Mouse (Mus musculus) gastrocnemius, postnatal 14 days (tissue): ENCODE data around the gene Dnajc30. TPM values are rescaled to one million over a fixed set of nuclear protein-coding genes. Genes with fewer than 3 reads are reported as not detected.

ENCODE experiments used
- DNase-seq: peaks from one replicate; pipeline ENCODE4 v3.0.0; 2021; ENCODE audit warnings: mixed read lengths
- intact Hi-C: fragments of 180-260 bp; cut with DNase I; formaldehyde crosslinking; loops from one replicate; pipeline ENCODE4 v1.15.1; 2025; ENCODE audit warnings: low total_unique reads
- total RNA-seq, 2 experiments: library from RNA; stranded (reverse); gene quantifications; 2 replicates each; pipeline ENCODE4 v1.2.3; 2021

Gene Dnajc30
- total RNA-seq, 2 experiments from 2014 or later, result 24.0 to 25.8 TPM

DNA sequence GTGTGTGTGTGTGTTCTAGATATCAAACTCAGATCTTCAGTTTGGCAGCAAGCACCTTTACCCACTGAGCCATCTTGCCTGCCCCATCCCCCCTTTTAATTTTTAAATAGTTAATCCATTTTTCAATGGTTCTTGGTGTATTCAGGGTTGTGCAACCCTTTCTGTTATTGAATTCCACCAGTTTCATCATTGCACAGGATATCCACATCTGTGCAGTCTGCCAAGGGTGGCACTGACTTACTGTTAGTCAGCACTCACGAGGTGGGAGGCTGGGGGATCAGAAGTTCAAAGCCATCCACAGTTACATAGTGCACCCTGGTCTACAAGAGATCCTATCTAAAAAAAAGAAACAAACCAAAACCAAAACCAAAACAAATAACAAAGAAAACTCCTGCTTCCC lies 37.0 kb downstream of the Dnajc30 start:
- DNase-seq, result no peak
- intact Hi-C loops, result no loop called here

DNA sequence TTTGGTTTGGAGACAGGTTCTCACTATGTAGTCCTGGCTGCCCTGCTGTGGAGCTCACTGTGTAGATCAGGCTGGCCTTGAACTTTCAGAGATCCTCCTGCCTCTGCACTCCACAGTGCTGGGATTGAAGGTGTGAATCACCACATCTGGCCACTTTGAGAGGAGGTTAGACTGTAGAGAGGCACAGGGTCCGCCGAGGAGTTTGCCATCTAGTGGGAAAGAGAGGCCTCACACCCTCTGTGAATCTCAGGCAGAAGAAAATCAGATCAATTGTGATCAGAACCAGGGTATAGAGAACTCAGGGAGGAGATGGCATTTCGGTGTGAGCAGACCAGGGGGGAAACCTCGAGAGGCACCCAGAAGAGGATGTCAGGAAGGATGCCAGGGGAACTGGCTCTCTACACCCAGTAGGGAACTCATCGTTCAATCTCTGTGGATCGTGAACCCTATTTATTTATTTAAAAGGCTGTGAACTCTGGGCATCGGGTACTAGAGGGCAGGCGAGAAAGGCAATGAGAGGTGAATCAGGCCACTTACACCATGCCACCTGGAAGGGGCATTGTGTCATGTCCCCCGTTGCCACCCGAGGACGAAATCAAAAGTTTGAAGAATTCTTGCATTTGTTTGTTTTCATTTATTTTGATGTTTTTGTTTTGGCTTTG lies 40.1 kb downstream of the Dnajc30 start:
- intact Hi-C loops, result no loop called here
- no peak for DNase-seq

DNA sequence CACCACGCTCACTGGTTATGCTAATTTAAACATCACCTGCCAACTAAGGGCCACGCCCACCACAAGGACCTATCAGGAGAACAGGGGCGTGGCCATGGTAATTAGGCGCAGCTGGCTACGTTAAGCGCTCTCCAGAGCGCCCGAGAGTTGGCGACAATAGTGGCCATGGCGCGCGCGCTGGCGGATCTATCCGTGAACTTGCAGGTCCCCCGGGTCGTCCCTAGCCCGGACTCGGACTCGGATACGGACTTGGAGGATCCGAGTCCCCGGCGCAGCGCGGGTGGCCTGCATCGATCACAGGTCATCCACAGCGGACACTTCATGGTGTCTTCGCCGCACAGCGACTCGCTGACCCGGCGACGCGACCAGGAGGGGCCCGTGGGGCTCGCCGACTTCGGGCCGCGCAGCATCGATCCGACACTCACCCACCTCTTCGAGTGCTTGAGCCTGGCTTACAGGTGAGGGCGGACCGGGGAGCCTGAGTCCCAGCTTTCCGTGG lies 42.8 kb downstream of the Dnajc30 start:
- intact Hi-C loops, result no loop called here
- DNase-seq, result peak; percentile 85

DNA sequence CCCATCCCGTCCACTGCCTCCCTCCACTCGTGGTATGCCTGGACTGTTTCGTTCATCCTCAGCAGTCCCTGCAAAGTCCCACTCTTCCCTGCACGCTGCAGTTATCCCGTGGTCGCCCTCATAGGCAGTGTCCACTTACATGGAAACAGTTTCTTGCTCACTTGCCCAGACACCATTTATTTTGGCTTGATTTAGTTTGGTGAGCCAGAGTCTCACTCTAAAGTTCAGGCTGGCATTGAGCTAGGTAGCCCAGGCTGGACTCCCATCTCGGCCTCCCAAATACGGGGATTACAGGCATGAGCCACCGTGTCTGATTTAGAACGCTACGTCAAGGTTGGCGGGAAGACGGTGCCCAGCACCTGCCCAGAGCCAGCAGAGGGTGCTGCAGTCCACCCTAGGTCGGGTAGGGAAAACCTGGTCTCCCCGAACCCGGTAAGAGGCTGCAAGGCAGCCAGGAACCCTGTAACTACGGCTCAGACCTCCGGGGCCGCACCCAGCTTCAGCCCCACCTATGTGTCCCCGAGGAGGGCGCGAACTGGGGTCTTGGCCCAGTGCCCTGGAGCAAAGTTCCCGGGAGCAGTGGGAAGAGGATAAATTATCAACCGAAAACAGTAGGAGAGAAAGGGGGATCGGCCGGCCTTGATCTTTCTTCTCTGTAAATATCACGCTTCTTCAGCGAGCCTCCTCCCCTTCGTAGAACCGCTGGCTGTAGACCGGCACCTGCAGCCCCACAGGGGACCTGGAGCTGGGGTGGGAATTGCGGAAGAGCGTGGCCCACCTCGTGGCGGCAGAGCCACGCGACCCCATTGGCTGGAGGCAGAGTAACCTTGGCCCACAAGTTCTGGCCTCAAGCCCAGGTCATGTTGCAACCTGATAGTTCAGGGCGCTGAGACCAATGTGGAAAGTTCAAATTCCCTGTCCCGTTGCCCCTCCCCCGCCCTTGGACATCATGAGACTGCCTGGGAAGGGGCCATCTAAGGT lies 43.8 kb downstream of the Dnajc30 start:
- intact Hi-C loops, result no loop called here
- DNase-seq, result peak; percentile 86

DNA sequence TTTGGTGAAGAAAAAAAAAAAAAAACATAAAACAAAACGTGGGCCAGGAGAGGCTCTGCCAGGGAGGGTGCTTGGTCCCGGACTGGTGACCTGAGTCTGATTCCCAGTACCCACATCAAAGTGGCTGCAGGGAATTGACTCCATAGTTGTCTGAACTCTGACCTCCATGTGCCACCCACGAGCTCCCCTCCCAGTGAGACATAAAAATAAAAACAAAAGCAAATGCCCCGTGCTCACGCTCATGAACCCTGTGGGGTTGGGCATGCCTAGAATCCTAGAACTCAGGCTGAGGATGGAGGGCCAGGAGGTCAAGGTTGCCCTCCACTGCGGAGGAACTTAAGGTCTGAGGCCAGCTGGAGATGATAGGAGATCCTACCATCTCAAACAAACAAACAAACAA lies 45.0 kb downstream of the Dnajc30 start:
- no peak for DNase-seq
- intact Hi-C loops, result no loop called here

DNA sequence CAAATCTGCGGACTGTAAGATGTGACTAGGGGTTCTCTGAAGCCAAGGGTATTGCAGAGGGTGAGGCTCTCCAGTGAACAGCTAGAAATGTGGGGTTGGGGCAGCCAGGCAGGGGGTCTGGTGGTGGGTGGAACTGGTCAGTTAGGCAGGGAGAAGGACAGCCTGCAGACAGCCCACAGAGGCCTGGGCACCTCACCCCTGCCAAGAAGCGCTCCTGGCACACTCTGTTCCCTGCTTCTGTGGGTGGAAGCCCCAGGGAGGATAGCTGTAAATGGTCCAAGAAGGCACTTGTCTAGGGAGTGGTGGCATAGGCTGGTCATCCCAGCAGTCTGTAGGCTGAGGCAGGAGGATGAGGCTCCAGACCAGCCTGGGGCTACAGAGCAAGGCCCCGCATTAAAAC lies 45.4 kb downstream of the Dnajc30 start:
- intact Hi-C loops, result no loop called here
- DNase-seq, result no peak

DNA sequence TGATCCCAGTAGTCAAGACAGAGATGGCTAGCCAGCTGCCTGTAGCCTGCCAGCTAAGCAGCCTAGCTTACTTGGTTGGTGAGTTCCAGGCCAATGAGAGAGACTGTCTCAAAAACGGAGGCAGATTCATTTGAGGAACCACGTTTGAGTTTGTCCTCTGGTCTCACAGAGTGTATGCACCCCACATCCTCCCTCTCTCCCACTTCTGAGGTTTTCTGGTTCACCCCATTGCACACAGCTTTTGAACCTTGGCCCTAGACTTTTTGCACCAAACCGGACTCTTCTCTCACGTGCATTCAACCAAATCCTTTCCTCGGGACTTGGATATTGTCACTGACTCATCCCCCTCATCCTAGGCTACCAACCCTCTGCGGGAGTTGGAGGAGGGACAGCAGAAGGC lies 46.0 kb downstream of the Dnajc30 start:
- intact Hi-C loops, result loop anchor here (10.0 kb wide), 1 partner anchor 175 kb away; no protein-coding TSS in a partner anchor
- no peak for DNase-seq

DNA sequence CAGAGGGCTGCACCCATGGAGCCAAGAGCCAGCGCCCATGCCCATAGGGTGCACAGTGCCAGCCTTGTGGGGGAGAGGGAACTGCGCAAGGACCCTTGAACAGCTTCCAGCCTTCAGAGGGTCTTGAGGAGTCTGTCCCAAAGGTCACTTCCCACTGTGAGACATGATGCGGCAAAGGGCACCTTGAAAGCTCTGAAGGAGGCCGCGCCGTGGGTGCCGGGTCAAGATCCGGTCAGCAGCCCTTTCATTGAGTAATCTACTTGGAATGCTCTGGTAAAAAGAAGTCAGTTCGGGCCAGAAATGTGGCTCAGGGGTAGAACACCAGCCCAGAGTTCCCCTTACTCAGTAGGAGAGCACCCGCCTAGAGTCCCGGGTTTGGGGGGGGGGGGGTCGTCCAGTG lies 49.8 kb downstream of the Dnajc30 start:
- intact Hi-C loops, result loop anchor here (10.0 kb wide), 1 partner anchor 171 kb away; no protein-coding TSS in a partner anchor

DNA sequence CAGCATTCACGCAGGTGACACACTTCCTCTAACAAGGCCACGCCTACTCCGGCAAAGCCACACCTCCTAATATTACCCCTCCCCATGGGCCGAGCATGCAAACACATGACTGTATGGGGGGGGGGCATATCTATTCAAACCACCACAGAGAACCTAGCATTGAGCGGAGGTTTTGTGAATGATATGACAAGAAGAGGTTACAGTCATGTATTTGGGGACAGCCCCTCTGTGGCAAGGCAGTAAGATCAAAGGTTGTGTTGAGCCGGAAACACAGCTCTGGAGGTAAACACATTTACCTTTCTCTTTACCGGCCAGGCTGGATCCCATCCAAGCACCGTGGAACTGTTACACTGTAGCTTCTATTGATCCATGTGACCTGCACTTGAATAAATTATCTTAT lies 51.2 kb downstream of the Dnajc30 start:
- DNase-seq, result no peak
- intact Hi-C loops, result loop anchor here (5.0 to 10.0 kb wide), 2 partner anchors 77 to 170 kb away; no protein-coding TSS in a partner anchor

More for the DNA sequence above, 49.8 kb downstream of the Dnajc30 start:
- no peak for DNase-seq

Other genes with a start within 250 kb of the Dnajc30 start
- gene Tmem270, start 157.5 kb upstream of the Dnajc30 start, total RNA-seq, result not detected
- not detected for gene Cldn13, start 148.7 kb upstream of the Dnajc30 start, total RNA-seq
- gene Mettl27, start 131.8 kb upstream of the Dnajc30 start, total RNA-seq, result 1 to 10 TPM; 4.9 to 6.2 TPM
- gene Cldn4, start 117.3 kb upstream of the Dnajc30 start, total RNA-seq, result not detected
- under 1 TPM in 1 of 2 experiments, not detected in 1; 0.27 TPM for gene Cldn3, start 78.0 kb upstream of the Dnajc30 start, total RNA-seq
- gene Abhd11, start 55.0 kb upstream of the Dnajc30 start, total RNA-seq, result 10 to 100 TPM; 64.1 to 69.1 TPM
- 1 to 10 TPM; 1.4 to 1.5 TPM for gene Stx1a, start 40.7 kb upstream of the Dnajc30 start, total RNA-seq
- 10 to 100 TPM; 24.7 to 33.0 TPM for gene Bud23, start 757 bp downstream of the Dnajc30 start, total RNA-seq
- gene Vps37d, start 14.1 kb downstream of the Dnajc30 start, total RNA-seq, result 1 to 10 TPM in 1 of 2 experiments, under 1 TPM in 1; 0.84 to 1.7 TPM
- 10 to 100 TPM; 37.5 to 40.6 TPM for gene Mlxipl, start 25.7 kb downstream of the Dnajc30 start, total RNA-seq
- gene Tbl2, start 85.5 kb downstream of the Dnajc30 start, total RNA-seq, result 10 to 100 TPM; 11.9 to 13.3 TPM
- 10 to 100 TPM; 24.7 to 25.3 TPM for gene Bcl7b, start 104.1 kb downstream of the Dnajc30 start, total RNA-seq
- gene Baz1b, start 123.1 kb downstream of the Dnajc30 start, total RNA-seq, result 10 to 100 TPM; 24.1 to 24.8 TPM
- 10 to 100 TPM in 1 of 2 experiments, 1 to 10 TPM in 1; 9.9 to 12.1 TPM for gene Fzd9, start 187.0 kb downstream of the Dnajc30 start, total RNA-seq